Mouse (Mus musculus): ENCODE results near the gene Zbtb43.

Gene Zbtb43

DNA sequence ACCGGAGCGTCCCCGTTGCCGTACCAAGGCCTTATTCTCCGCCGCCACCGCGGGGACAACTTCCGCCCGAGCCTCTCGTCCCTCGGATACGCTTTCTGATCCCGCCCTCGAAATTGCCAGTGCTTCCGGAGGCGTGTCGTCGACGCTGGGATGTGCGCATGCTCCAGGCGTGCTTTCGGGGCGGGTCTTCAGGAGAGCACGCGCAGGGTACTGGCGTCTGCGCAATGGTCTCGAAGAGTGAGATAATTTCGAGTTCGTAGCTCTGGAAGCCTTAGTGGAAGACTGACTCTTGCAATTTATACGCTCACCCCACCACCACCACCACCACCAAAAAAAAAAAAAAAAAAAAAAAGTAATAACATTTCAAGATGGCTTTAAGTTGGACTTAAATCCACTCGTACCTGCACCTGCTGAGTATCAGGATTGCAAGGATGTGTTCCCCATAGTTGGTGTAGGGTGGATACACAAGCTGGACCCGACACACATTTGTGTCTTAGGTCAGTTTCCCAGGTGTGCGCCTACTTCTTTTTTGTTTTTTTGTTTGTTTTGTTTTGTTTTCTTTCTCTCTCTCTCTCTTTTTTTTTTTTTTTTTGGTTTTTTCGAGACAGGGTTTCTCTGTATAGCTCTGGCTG, at the start of gene Zbtb43:
Gene Zbtb43, minus strand, starts transcription at position 94 of the 632 bp plus-strand sequence.
- in situ Hi-C loops (cut with MboI, MseI), result no loop called here

- in situ Hi-C loops (cut with MboI, MseI), result no loop called here
These were observed 47.5 kb upstream of the Zbtb43 start for GRCm38 (mm10) chr2:33515856-33516255.

GRCm38 (mm10) chr2:33515431-33515830, 47.1 kb upstream of the Zbtb43 start:
- in situ Hi-C loops (cut with MboI, MseI), result no loop called here

DNA sequence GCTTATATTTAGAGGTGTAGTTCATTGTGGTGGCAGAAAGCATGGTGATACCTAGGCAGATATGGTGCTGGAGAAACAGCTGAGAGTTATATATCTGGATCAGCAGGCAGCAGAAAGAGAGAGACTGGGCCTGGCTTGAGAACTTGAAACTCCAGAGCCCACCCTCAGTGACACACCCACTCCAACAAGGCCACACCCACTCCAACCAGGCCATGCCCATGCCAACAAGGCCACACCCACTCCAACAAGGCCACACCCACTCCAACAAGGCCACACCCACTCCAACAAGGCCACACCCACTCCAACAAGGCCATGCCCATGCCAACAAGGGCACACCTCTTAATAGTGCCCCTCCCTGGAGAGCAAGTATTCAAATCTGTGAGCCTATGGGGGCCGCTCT, 42.4 kb upstream of the Zbtb43 start:
- in situ Hi-C loops (cut with MboI, MseI), result no loop called here

- in situ Hi-C loops (cut with MboI, MseI), result no loop called here
These were observed 34.2 kb upstream of the Zbtb43 start for GRCm38 (mm10) chr2:33502602-33503001.

GRCm38 (mm10) chr2:33498280-33498679, 29.9 kb upstream of the Zbtb43 start:
- in situ Hi-C loops (cut with MboI, MseI), result no loop called here

GRCm38 (mm10) chr2:33495654-33496053, 27.3 kb upstream of the Zbtb43 start:
- in situ Hi-C loops (cut with MboI, MseI), result no loop called here

- in situ Hi-C loops (cut with MboI, MseI), result loop anchor here (5.0 kb wide), 2 partner anchors 65 to 150 kb away; partner anchors contain the start of gene Lmx1b (in 1 of the 2)
These were observed 23.7 kb upstream of the Zbtb43 start for GRCm38 (mm10) chr2:33492041-33492440.

- in situ Hi-C loops (cut with MboI, MseI), result no loop called here
These were observed 21.2 kb upstream of the Zbtb43 start for GRCm38 (mm10) chr2:33489565-33489964.

DNA sequence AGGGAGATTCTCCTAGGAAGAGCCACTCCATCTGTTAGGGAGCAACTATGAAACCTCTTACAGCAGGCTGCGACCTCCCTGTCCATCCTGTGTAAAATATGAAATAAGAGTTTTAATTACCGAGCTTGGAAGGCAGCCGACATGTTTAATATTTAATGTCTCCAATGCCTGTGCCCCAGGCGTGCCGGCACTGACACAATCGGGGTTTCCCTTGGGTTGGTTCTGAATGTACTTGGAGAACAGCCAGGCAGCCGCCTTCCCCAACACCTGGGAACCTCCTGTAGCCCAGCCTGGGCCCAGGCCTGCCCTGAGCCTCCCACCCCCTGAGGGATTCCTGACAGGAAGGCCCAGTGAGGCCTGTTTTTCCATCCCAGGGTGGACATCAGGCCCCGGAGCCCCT, 19.0 kb upstream of the Zbtb43 start:
- in situ Hi-C loops (cut with MboI, MseI), result no loop called here

DNA sequence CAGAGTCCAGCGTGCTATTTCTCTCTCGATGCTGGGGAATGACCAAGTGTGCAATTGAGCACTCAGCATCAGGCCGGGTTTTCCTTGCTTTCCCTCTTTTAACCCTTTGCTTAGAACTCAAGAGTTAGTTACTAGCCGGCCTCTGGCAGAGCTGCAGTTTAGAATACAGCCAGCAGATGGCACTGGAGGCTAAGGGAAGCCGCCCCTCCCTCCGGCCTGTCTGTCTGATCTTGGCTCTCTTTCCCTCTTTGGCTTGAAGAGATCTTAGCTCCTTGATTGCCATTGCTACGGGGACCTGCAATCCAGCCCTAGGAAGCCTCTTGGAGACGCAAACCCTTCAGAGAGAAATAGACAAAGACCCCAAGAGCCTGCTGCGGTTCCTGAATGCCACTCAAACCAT, 18.5 kb upstream of the Zbtb43 start:
- in situ Hi-C loops (cut with MboI, MseI), result no loop called here

GRCm38 (mm10) chr2:33477961-33478755, 9.8 kb upstream of the Zbtb43 start:
- in situ Hi-C loops (cut with MboI, MseI), result no loop called here

DNA sequence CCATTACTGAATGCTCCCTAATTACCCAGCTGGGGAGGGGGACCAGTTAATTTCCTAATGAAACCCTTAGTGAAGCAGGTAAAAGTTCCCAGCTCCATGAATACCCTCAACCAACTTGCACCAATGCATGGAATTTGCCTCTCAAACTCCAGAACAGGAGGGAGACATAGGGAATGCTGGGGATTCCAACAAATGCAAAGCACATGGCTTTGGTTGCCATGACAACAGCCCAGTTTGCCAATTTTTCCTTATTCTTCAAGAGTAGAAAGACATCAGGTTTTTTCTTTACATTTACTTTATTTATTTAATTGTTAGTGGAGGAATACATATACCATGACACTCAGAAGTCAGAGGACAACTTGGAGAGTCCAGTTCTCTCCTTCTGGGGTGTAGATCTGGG, 7.6 kb upstream of the Zbtb43 start:
- in situ Hi-C loops (cut with MboI, MseI), result no loop called here

GRCm38 (mm10) chr2:33467546-33468465, 553 bp downstream of the Zbtb43 start:
- in situ Hi-C loops (cut with MboI, MseI), result no loop called here

DNA sequence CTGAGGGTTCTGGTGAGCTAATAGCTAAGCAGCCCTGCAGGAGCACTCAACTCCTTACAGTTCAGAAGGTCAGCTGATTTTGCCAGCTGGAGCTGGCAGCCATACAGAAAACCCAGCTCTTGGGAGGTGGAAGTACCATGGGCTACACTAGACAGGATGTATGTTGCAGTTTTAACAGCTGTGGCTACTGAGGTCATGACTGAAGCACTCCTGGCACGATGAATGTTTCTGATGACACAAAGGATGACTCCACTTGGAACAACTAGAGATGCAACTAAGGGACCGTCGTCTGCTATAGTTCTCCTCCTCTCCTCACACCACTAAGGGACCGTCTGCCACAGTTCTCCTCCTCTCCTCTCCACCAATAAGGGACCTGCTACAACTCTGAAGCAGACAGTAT, 2.4 kb downstream of the Zbtb43 start:
- in situ Hi-C loops (cut with MboI, MseI), result no loop called here

GRCm38 (mm10) chr2:33465215-33465614, 3.1 kb downstream of the Zbtb43 start:
- in situ Hi-C loops (cut with MboI, MseI), result no loop called here

- in situ Hi-C loops (cut with MboI, MseI), result no loop called here
These were observed 6.3 kb downstream of the Zbtb43 start for GRCm38 (mm10) chr2:33462066-33462465.

- in situ Hi-C loops (cut with MboI, MseI), result no loop called here
These were observed 7.3 kb downstream of the Zbtb43 start for GRCm38 (mm10) chr2:33461066-33461465.

- in situ Hi-C loops (cut with MboI, MseI), result no loop called here
These were observed 8.7 kb downstream of the Zbtb43 start for GRCm38 (mm10) chr2:33459660-33460059.

- in situ Hi-C loops (cut with MboI, MseI), result no loop called here
These were observed 11.7 kb downstream of the Zbtb43 start for GRCm38 (mm10) chr2:33456696-33457095.

DNA sequence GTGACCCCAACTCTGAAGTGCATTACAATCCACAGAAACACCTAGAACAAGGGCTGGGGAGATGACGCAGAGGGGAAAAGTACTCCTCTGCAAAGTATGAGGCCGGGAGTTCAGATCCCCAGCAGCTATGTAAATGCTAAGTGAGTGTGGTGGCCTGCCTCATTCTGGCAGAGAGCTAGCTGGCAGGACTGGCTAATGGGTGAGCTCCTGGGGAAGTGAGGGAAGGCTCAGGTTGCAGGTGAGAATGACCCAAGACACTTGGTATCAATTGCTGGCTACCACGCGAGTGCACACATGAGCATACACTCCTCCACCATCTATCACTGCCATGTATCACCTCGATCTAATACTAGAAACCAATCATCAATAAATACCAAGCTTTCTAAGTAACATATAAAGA, 12.1 kb downstream of the Zbtb43 start:
- in situ Hi-C loops (cut with MboI, MseI), result no loop called here

GRCm38 (mm10) chr2:33455350-33455749, 13.0 kb downstream of the Zbtb43 start:
- in situ Hi-C loops (cut with MboI, MseI), result no loop called here

Data from T-helper 17 cell (primary cell).